Mouse (Mus musculus): ENCODE measurements around the gene Tnk1. TPM values are rescaled to one million over a fixed set of nuclear protein-coding genes. Genes with fewer than 3 reads are reported as not detected.
"Not testable (repeated sequence)": the region's sequence is repeated elsewhere in the genome, so short reads cannot be mapped to it uniquely, and the experiment has no call there.

The Tnk1 gene
- total RNA-seq, 2 experiments from 2014 or later, result 0.11 to 0.31 TPM

DNA sequence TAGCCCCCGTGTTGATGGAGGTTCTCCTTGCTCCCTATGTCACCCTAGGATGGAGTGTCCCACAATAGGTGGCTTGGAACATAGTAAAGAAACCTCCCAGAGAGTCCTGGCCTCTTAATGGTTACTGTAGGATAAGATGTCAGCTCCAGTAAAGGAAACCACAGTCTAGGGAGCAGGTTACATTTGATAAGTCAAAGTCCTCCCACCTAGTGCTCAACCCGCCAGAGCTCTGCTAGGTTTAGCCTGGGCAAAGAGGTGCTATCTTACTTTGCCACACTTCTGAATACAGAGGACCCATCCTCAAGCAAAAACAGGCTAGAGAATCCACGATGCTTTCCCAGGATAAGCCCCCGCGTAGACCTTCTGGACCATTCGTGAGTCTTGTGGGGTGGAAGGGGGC, 20.4 kb upstream of the Tnk1 start:
- DNase-seq, result no peak

DNA sequence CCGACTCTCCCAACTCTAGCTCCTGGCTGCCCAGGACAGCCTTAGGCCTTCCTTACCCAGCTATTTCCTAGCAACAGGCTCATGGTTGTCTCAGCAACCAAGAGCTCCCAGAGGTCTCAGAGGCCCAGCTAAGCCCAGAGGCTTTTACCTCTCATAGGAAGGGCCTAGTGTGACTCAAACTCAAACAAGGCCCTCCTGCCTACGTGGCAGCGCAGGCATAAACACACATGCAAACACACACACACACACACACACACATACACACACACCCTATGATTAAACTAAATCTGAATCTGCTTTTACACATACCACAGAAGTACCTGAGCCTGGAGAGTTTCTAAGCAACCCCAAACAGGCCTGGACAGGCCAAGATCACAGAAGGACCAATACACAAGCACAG, 19.9 kb upstream of the Tnk1 start:
- DNase-seq, result no peak

DNA sequence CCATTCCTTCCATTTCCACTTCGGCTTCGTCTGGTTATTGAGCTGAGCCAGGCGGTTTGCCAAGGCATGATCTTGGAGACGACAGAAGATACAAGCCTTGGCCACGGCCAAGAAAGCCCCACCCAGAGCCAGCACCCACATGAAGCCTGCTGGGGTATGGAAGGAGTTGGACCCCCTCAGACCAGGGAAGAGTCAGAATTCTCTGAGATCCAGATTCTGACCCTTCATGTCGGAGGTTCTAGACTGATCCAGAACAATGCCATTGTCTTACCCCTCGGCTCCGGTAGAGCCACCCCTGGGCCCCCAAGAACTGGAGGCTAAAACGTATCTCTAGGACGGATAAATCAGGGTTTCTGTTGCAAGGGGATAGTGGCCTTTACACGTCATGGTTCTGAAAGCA, 19.3 kb upstream of the Tnk1 start, which contains the start of gene Tmem95:
TSS of gene Tmem95 (minus strand) at position 141 of the 400 bp plus-strand sequence.
- DNase-seq, result no peak

DNA sequence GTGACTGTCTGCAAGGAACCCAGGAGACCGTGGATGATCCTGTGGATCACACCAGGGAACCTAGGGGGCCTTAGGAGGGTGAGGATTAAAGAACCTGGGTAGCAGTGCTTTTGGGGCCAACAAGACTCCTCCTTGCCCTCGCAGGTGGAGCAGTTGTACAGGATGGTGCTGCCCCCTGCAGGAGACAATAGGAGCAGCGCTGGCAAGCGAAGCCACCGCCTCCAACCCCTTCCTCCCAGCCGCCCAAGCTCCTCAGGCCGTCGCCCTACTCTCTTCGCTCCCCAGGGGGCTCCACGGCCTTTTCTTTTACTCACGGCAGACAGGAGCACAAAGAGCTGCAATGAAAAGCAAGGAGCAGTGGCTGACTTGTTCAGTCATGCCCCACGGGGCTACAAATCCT, 18.3 kb upstream of the Tnk1 start:
- peak; percentile 88 for DNase-seq

DNA sequence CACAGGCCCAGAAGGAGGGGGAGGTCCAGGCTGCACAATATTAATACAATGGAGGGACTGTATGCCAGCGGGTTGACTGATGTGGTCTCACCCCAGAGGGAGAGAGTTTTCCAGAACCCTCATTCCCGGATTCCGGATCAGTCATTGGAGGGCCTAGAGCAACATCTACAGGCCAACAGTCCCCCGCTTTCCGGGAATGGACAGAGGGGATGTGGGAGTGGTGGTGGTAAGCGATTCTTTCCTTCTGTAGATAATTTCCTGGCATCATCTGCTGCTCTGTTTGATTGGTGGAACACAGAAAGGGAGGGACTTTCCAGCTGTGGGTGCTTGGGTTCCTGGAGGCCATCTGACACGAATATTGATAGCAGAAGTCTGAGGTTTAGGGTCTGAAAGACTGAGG, 17.7 kb upstream of the Tnk1 start:
- DNase-seq, result no peak

DNA sequence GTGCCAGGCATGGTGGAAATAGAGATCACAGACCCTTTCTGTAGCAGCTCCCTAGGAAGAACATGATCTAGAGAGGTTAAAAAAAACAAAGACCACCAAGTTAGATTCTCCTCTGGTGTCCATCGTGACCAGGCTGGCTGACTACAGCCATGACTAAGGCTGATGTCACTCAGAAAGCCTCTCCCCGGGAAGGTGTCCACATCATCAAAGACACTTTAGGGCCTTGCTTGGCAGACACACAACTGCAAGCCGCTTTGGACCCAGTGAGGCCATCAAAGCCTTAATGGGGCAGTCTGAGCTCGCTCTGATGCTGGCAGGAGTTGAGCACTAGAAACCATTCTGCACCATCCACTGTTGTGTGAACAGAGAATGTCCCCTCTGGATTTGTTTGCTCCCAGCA, 13.9 kb upstream of the Tnk1 start:
- no peak for DNase-seq

DNA sequence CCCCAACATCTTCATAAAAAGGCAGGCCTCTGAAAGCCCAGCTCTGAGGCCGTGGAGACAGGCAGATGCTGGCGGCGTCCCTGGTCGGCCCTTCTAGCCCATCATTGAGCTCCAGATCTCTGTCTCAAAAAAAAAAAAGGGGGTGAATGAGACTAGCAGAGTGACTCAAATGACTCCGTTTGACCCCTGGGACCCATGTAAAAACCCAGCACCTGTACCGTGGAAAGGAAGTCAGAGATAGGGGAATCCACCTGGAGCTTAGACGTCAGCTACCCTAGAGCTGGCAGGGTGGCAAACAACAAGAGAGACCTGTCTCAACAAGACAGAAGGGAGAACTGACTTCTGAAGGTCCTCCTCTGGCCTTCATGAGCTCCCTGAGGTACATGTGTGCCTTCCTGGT, 13.3 kb upstream of the Tnk1 start:
- no peak for DNase-seq

DNA sequence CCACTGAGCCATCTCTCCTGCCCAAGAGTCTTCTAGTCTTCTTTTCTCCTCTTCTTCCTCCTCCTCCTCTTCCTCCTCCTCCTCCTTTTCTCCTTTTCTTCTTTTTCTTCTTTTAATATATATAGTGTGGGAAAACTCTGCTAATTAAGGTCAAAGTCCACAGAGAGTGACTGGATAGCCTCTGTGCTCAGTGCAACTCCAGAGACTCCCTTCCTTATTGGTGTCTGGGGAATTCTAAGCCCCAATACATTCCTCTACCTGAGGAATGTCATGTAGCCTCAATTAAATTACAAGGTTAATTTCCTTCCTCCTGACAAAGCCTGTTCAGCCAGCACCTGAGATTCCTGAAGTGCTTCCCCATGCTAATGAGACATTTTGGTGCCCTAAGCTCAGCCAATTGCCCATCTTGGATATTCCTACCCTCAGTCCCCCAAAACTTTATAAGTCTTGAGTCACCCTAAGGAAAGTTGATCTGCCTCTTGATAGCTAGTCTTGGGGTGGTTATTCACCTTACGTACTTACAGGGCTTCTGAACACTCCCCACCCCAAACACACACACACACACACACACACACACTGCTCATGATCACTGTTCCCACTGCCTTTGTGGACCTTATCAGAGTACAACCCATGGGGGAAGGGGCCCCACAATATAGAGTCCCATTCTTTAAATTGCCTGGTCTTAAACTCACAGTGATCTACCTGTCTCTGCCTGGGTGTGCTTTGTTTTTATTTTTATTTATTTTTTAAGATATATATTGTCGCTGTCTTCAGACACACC, 11.9 kb upstream of the Tnk1 start:
- DNase-seq, result no peak

DNA sequence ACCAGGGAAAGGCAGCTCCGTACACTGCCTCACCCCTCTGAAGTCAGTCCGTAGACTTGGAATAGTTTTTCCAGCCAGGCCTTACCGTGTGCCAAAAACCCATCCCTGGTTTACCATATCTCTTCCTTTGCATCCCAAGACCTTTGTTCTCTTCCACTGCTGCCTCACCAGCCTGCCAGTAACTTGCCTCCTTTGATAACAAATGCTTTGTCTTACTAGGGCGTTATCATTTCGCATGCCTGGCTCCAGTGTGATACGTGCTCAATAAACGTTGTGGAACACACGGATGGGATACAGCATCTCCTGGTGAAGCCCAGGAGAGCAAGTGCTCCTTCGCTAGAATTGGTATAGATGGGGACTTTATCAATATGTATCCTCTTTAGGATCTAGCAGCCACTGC, 8.8 kb upstream of the Tnk1 start:
- no peak for DNase-seq

DNA sequence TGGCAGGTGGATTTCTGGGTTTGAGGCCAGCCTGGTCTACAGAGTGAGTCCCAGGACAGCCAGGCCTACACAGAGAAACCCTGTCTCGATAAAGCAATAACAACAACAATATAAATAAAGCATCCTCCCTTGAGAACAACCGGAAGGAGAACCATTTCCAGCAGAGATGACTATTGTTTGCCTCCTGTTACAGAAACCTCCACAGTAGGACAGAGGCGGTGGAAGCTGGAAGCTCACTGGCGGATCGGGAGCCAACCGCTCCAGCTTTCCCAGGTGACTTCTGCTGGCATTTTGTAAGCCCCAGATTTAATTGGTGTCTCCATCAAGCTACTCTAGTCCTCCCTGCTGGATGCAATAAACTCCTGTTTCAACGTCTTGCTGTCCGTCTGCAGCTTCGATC, 7.0 kb upstream of the Tnk1 start:
- DNase-seq, result no peak

DNA sequence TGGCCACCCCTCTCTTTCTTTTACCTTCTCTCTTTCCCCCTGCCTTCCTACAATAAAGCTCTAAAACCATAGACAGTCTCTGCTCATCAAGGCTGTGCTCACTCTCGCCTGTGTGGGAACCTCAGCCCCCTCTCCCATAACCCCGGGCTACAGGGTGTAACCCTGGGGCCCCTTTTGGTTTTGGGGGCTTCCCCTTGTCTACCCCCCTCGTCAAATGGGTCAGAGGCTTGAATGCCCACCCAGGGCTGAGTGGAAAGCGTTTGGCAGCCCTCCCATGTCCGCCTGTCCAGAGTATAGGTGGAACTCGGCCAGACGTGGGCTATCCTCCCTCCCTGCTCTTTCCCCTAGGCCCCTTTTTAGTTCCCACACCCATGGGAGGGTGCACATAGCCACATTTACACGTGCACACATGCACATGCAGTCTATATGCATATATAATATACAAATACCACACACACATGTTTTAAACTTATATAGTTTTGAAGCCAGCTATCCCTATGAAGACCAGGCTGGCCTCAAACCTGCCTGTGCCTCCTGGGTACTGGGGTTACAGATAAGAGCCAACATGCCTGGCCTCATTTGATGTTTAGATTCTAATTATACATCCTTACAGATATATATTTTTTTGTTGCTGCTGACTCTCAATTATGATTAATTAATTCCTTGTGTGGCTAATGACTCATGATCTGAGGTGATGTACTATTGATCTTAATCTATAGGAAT, 5.8 kb upstream of the Tnk1 start:
- DNase-seq, result no peak

DNA sequence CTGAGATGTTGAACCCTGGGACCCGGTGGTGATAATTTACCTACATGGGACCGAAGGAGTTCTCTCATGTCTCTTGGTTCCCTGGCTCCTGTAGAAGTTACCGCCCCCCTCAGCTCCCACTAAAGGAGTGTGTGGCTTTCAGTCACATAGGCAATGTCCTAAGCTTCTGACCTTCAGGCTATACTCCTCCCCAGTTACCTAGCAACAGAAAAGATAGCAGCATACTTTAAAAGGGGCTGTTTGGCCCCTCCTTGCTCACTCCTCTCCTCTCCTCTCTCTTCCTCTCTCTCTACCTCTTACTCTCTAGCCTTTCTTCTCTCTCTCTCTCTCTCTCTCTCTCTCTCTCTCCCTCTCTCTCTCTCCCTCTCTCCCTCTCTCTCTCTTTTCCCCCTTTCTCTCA, 5.2 kb upstream of the Tnk1 start:
- DNase-seq, result not testable (repeated sequence)

DNA sequence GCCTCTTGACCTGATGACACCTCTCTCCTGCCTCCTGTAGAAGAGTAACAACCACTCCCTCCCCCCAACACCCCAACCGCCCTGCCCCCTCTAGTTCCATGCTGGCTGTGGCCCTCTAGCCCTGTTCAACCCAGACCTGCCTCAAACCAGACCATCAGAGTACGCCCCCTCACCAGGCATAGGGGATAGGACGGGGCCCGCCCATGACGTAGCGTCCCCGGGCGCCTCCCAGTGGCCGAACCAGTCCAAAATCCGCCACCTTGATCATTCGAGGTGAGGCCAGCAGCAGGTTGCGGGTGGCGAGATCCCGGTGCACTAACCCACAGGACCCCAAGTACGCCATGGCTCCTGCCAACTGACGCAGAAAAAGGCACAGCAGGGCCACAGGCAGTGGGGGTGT, 3.2 kb downstream of the Tnk1 start:
- DNase-seq, result peak; percentile 47

DNA sequence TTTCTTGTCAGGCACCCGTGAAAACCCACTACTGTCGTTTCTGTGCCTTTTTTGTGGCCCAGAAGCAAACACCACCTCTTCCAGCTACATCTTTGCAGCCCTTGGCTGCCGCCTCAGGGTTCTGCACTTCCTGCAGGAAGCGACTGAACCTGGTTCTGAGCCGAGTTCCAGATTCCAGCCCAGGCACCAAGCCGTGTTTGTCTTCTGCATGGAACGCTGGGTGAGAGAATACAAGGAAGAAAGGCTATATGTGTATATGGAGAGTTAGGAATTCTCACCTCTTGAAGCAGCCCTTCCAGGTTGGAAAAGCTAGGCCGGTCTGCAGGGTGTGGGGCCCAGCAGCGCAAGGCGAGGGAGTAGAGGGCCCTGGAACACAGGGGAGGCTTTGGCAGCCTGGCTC, 3.9 kb downstream of the Tnk1 start:
- DNase-seq, result no peak

DNA sequence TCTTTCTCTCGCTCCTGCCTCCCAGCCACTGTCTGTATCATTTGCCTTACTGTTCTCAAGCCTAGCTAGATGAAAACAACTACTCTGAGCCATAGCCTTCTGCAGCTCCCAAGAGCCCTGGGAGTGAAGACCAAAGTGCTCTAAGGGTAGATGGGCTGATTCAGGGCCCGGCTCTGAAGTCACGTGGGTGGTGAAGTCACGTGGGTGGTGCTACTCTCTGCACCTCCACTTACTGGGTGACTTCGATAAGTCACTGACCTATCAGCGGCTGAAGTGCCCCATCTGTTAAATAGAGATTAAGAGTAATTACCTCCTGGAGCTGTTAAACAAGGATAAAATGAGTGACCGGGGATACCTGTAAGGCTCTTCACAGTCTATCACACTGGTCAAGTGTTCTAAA, 4.5 kb downstream of the Tnk1 start:
- DNase-seq, result no peak

DNA sequence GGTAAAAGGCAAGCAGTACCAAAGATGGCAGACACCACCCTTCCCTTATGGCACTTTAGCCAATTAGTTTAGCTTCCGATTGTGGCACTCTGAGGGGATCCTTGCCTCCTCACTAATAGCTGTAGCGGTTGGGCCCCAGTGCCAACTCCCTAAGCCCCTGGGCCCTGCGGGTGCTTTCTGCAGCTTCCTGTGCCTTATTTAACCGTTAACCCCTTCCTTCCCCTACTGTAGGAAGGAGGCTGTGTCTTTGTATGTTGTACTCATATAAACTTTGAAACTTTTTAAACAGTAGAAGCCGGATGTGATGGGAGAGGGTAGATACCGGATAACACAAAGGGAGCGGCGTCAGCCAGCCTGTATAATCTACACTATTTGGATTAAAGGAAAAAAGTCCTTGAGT, 7.8 kb downstream of the Tnk1 start:
- DNase-seq, result no peak

DNA sequence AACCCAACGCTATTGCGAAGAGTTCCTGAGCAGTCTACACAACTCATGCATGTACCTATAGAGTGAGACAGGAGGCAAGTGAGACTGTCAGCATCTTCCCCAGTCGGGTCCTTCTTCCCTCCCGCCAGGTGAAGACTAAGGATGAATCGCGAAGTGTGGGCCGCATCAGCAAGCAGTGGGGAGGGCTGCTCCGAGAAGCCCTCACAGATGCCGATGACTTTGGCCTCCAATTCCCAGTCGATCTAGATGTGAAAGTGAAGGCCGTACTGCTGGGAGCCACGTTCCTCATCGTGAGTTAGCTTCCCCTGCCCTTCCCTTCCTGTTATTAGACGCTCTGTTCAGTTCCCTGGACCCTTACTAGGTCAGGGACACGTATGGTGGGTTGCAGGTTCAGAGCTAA, 8.6 kb downstream of the Tnk1 start:
- no peak for DNase-seq

DNA sequence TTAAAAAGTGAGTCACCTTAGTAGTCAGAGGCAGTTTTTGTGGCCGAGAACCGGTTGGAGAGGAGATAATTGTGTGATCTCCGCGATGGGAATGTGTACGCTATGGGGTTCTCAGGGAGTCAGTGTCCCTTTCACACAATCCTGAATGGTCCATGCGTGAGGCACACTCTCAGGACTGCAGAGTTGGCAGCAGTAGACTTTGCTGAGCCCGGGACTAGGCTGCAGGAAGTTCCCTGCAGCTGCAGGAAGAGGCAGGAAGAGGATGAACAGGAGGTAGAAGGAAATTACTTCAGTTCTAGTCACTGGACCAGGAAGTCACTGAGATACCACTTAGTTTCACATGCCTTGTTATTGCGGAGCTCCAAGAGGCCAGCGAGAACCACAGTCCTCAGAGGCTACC, 9.4 kb downstream of the Tnk1 start:
- no peak for DNase-seq

DNA sequence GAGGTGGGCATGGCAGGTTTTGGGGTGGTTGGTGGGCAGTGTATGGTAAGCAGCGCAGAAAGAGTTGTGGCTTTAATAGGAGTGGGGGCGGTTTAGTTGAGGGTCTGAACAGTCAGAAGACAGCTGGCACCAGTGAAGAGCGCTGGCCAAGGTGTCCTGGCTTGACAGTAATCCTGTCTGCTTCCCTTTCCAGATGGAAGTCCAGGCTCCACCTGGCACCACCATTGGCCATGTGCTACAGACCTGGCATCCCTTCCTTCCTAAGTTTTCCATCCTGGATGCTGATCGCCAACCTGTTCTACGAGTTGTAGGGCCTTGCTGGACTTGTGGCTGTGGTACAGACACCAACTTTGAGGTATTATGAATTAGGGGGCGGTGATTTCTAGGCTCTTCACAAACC, 10.5 kb downstream of the Tnk1 start:
- no peak for DNase-seq

DNA sequence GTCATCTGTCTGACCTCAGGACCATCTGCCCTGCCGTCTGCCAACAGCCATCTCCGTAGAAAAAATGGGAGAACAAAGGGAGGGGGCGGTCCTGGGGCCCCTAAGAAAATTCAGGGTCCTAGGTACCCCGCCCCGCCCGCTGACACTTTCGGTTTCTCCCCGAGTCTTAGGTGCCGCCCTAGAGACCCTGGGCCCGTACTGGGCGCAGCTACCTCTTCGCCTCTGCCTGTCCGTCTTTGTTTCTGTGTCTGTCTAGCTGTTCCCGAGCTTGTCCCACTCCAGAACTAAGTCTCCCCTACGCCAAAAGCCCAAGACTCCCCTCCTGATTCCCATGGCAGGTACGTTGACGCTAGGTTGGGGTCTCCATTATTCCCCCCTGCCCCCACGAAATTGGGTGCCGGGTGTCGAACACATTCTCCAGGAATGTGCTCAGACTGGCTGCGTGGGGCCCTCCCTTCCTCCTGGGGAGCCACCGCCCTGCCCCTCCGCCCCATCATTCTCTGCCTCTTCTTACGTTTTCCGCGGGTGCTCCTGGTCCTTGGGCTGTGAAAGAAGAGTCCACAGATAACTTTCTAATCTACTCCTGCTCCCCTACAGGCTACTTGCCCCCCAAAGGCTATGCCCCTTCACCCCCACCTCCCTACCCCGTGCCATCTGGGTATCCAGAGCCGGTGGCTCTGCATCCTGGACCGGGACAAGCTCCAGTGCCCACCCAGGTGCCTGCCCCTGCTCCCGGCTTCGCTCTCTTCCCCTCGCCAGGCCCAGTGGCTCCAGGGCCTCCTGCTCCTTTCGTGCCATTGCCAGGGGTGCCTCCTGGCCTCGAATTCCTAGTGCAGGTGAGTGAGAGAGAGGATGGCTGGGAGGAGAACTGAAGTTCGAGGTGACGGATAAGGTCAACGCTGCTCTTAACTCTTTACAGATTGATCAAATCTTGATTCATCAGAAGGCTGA, 11.5 kb downstream of the Tnk1 start:
- DNase-seq, result no peak

DNA sequence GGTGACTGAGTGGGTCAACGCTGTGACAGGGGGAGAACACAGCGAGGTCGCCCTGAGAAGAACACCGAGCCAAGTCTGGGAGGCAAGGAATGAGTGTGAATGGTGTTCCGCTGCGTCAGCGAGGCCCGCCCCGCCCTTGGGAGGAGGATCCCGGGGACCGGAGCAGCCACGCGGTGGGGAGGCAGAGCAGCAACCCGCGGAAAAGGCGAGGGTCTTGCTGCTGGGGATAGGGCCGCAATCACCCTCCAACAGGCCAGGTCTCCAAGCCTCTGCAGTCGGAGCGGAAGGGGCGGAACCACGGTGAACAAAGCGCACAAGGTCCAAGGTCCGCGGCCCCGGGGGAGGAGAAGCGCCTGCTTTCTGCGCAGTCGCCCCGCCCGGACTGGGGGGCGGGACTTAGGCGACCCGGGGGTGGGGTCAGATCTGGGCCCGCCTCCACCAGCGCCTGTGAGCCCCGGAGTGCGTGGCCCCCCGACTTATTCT, 12.3 kb downstream of the Tnk1 start, which contains the start of gene Plscr3:
TSS of gene Plscr3 (plus strand) at position 179 of the 483 bp plus-strand sequence.
- peak; percentile 91 for DNase-seq

DNA sequence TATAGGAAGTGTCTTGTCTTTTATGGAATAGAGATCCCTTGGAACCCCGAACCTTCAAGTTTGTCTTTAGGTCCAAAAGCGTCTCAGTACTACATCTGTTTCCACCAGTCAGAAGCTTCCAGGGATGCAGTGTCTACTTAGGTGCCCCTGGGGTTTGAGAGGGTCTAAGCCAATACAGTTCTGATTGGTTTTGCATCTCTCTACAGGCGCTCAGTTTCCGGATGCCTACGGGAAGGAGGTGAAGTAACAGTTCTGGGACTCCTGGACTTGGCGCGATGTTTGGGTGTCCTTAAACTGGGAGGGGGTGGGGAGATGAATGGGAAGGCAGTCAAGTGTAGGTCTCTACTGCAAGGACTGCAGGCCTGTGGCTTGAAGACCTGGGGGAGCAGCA, 19.8 kb downstream of the Tnk1 start:
- no peak for DNase-seq

Measured in gastrocnemius, postnatal 10 days (tissue).